Mouse (Mus musculus) monocyte, adult 59 days (primary cell): ENCODE data around the gene Olfr1113. TPM values are rescaled to one million over a fixed set of nuclear protein-coding genes. Genes with fewer than 3 reads are reported as not detected.

Experiments
- total RNA-seq, 2 experiments: library from RNA; stranded (reverse); gene quantifications; one replicate each; pipeline ENCODE4 v1.2.4; 2023

Gene Olfr1113
- not detected for total RNA-seq

GRCm38 (mm10) chr2:87208670-87209069 lies at the start of gene Olfr1113:
Gene Olfr1113 (plus strand): TSS chr2:87208970.

GRCm38 (mm10) chr2:87187498-87187897 lies 21.3 kb upstream of the Olfr1113 start, which contains the start of gene Olfr1112:
Gene Olfr1112 (plus strand): TSS chr2:87187798.

GRCm38 (mm10) chr2:87247713-87248112 lies 38.9 kb downstream of the Olfr1113 start, which contains the start of gene Olfr1115:
Gene Olfr1115 (plus strand): TSS chr2:87248013.

Other genes with a start within 250 kb of the Olfr1113 start
- gene Olfr1099, start 248.3 kb upstream of the Olfr1113 start, total RNA-seq: not detected
- gene Olfr1100, start 229.0 kb upstream of the Olfr1113 start, total RNA-seq: not detected
- gene Olfr1101, start 217.7 kb upstream of the Olfr1113 start, total RNA-seq: not detected
- not detected for gene Olfr1102, start 210.6 kb upstream of the Olfr1113 start, total RNA-seq
- gene Olfr1104, start 181.9 kb upstream of the Olfr1113 start, total RNA-seq: not detected
- gene Olfr1105, start 172.4 kb upstream of the Olfr1113 start, total RNA-seq: not detected
- not detected for gene Olfr1106, start 156.7 kb upstream of the Olfr1113 start, total RNA-seq
- gene Olfr1107, start 133.2 kb upstream of the Olfr1113 start, total RNA-seq: not detected
- not detected for gene Olfr1109, start 113.0 kb upstream of the Olfr1113 start, total RNA-seq
- not detected for gene Olfr259, start 94.4 kb upstream of the Olfr1113 start, total RNA-seq
- gene Olfr1110, start 68.7 kb upstream of the Olfr1113 start, total RNA-seq: not detected
- not detected for gene Olfr1111, start 56.3 kb upstream of the Olfr1113 start, total RNA-seq
- not detected for gene Olfr1112, start 21.2 kb upstream of the Olfr1113 start, total RNA-seq
- not detected for gene Olfr1115, start 39.0 kb downstream of the Olfr1113 start, total RNA-seq
- not detected for gene Olfr1116, start 58.6 kb downstream of the Olfr1113 start, total RNA-seq
- gene Olfr1118, start 98.6 kb downstream of the Olfr1113 start, total RNA-seq: not detected
- gene Olfr1120, start 145.8 kb downstream of the Olfr1113 start, total RNA-seq: not detected
- not detected for gene Olfr1121, start 160.9 kb downstream of the Olfr1113 start, total RNA-seq
- gene Olfr1122, start 176.9 kb downstream of the Olfr1113 start, total RNA-seq: under 1 TPM in 1 of 2 experiments, not detected in 1; 0.29 TPM
- gene Olfr1123, start 207.7 kb downstream of the Olfr1113 start, total RNA-seq: not detected
- gene Olfr1124, start 221.3 kb downstream of the Olfr1113 start, total RNA-seq: not detected
- not detected for gene Olfr1126, start 245.0 kb downstream of the Olfr1113 start, total RNA-seq